Mouse (Mus musculus): ENCODE data around the gene Utp14a. TPM values are rescaled to one million over a fixed set of nuclear protein-coding genes. Genes with fewer than 3 reads are reported as not detected.

The Utp14a gene
- polyA plus RNA-seq, 1 experiment from 2014 or later, result 18.3 TPM

GRCm38 (mm10) chrX:48310706-48311517, 54.2 kb downstream of the Utp14a start:
- no peak for TF ChIP-seq CTCF (IDR thresholded peaks at IDR 0.05)
- DNase-seq (ENCODE audit: low read depth, low spot score), result no peak
- H3K27me3 ChIP-seq, result peaks cover 18% of the 10 kb centered on the region
- in situ Hi-C loops (cut with MboI; ENCODE audit: low pct_unique_long_range_greater_than_20kb), result no loop called here
- ATAC-seq, result no peak
- ChIA-PET POLR2A (no interaction called here), CTCF (no interaction called here)

GRCm38 (mm10) chrX:48311727-48312126, 55.1 kb downstream of the Utp14a start:
- POLR2A ChIA-PET, result no interaction called here
- DNase-seq (ENCODE audit: low read depth, low spot score) (no peak), ATAC-seq (no peak)
- peaks cover 18% of the 10 kb centered on the region for H3K27me3 ChIP-seq
- CTCF ChIA-PET, result no interaction called here
- no peak for TF ChIP-seq CTCF (IDR thresholded peaks at IDR 0.05)
- in situ Hi-C loops (cut with MboI; ENCODE audit: low pct_unique_long_range_greater_than_20kb), result no loop called here

- ChIA-PET POLR2A (no interaction called here), CTCF (interaction anchor here (1.0 to 1.3 kb wide), 2 partner anchors 9 to 22 kb away, joined by 4 to 5 read pairs; no protein-coding TSS in a partner anchor)
- in situ Hi-C loops (cut with MboI; ENCODE audit: low pct_unique_long_range_greater_than_20kb), result no loop called here
- TF ChIP-seq CTCF (IDR thresholded peaks at IDR 0.05), result no peak
- H3K27me3 ChIP-seq, result peaks cover 18% of the 10 kb centered on the region
- DNase-seq (ENCODE audit: low read depth, low spot score) (no peak), ATAC-seq (peak; percentile 15)
These were observed 57.9 kb downstream of the Utp14a start for GRCm38 (mm10) chrX:48314530-48315079.

- no peak for DNase-seq (ENCODE audit: low read depth, low spot score)
- ChIA-PET CTCF (no interaction called here), POLR2A (no interaction called here)
- in situ Hi-C loops (cut with MboI; ENCODE audit: low pct_unique_long_range_greater_than_20kb), result no loop called here
- ATAC-seq, result no peak
- no peak for TF ChIP-seq CTCF (IDR thresholded peaks at IDR 0.05)
- peaks cover 20% of the 10 kb centered on the region for H3K27me3 ChIP-seq
These were observed 60.8 kb downstream of the Utp14a start for GRCm38 (mm10) chrX:48317444-48317843.

- ATAC-seq (no peak), DNase-seq (ENCODE audit: low read depth, low spot score) (no peak)
- no peak for TF ChIP-seq CTCF (IDR thresholded peaks at IDR 0.05)
- POLR2A ChIA-PET, result no interaction called here
- CTCF ChIA-PET, result no interaction called here
- peaks cover 27% of the 10 kb centered on the region for H3K27me3 ChIP-seq
- in situ Hi-C loops (cut with MboI; ENCODE audit: low pct_unique_long_range_greater_than_20kb), result no loop called here
These were observed 61.5 kb downstream of the Utp14a start for GRCm38 (mm10) chrX:48318194-48318593.

Other genes with a start within 250 kb of the Utp14a start
- gene Apln, start 222.0 kb upstream of the Utp14a start, polyA plus RNA-seq (2021), result 2.3 TPM
- gene Xpnpep2, start 148.1 kb upstream of the Utp14a start, polyA plus RNA-seq (2021), result 0.08 TPM
- gene Sash3, start 110.4 kb upstream of the Utp14a start, polyA plus RNA-seq (2021), result not detected
- 16.2 TPM for gene Zdhhc9, start 48.0 kb upstream of the Utp14a start, polyA plus RNA-seq (2021)
- gene Bcorl1, start 84.5 kb downstream of the Utp14a start, polyA plus RNA-seq (2021), result 11.1 TPM
- 8.6 TPM for gene Elf4, start 206.3 kb downstream of the Utp14a start, polyA plus RNA-seq (2021)